Mouse (Mus musculus) heart, postnatal 0 days (tissue): Measurements from ENCODE around the gene Ndufa4l2. TPM values are rescaled to one million over a fixed set of nuclear protein-coding genes. Genes with fewer than 3 reads are reported as not detected.

Experiments used
- ATAC-seq: fragments of 200-750 bp; cut with Nextera tagmentation; 2 replicates; pipeline ENCODE4 v1.8.0; 2017; ENCODE audit warnings: low read depth, moderate number of reproducible peaks, moderate library complexity; ENCODE audit not compliant: insufficient read depth
- DNase-seq: peaks from one replicate; pipeline ENCODE4 v3.0.0-alpha.2; 2016; ENCODE audit warnings: low spot score
- H3K27ac ChIP-seq: fragments of 300-500 bp; sonication (generic); 2 replicates; pipeline ENCODE4 v1.5.1; 2014; ENCODE audit warnings: low read depth, mild to moderate bottlenecking
- H3K27me3 ChIP-seq: fragments of 300-500 bp; sonication (generic); 2 replicates; pipeline ENCODE4 v1.6.1; 2014; ENCODE audit warnings: low read length, mixed read lengths; ENCODE audit not compliant: control insufficient read depth, insufficient read depth
- H3K36me3 ChIP-seq: fragments of 300-500 bp; sonication (generic); replicated peaks from 2 replicates; pipeline ENCODE4 v1.6.1; 2014; ENCODE audit warnings: low read length, mixed read lengths; ENCODE audit not compliant: control insufficient read depth, insufficient read depth
- H3K4me1 ChIP-seq: fragments of 300-500 bp; sonication (generic); 2 replicates; pipeline ENCODE4 v1.6.1; 2014; ENCODE audit warnings: antibody characterized with exemption; ENCODE audit not compliant: control insufficient read depth, insufficient read depth
- H3K4me2 ChIP-seq: fragments of 300-500 bp; sonication (generic); 2 replicates; pipeline ENCODE4 v1.6.1; 2014; ENCODE audit warnings: low read depth, mild to moderate bottlenecking, low read length, moderate library complexity
- H3K4me3 ChIP-seq: fragments of 300-500 bp; sonication (generic); 2 replicates; pipeline ENCODE4 v1.5.1; 2014; ENCODE audit warnings: low read depth, low read length
- H3K9ac ChIP-seq: fragments of 300-500 bp; sonication (generic); replicated peaks from 2 replicates; pipeline ENCODE4 v1.6.1; 2014; ENCODE audit warnings: low read depth, low read length, mixed read lengths
- H3K9me3 ChIP-seq: fragments of 300-500 bp; sonication (generic); replicated peaks from 2 replicates; pipeline ENCODE4 v1.6.1; 2016; ENCODE audit warnings: low read length; ENCODE audit not compliant: control insufficient read depth
- CTCF ChIP-seq: IDR thresholded peaks from 2 replicates; pipeline ENCODE4 v1.5.1; 2016; ENCODE audit warnings: antibody characterized with exemption, control low read depth, low read depth
- EP300 ChIP-seq: IDR thresholded peaks from 2 replicates; pipeline ENCODE4 v1.6.1; 2016; ENCODE audit warnings: antibody characterized with exemption, low read depth
- WGBS: fragments of 180-500 bp; shearing (Covaris S2); extraction: QIAGEN DNeasy Blood & Tissue Kit; methylation state at CpG from one replicate; pipeline ENCODE4 v1.1.7; 2014; 5-methylcytosine and 5-hydroxymethylcytosine counted together
- polyA plus RNA-seq: library from polyadenylated mRNA; unstranded; fragments of >200 nt; fragmentation: Nextera tagmentation; extraction: Ambion mirVana; gene quantifications from 2 replicates; pipeline ENCODE4 v1.2.1, GENCODE M21; 2015
- total RNA-seq: library from RNA; depleted of rRNA; stranded (reverse); fragments of >200 nt; gene quantifications from 2 replicates; pipeline ENCODE4 v1.2.3, GENCODE M21; 2014; ENCODE audit warnings: low replicate concordance

Ndufa4l2 gene
- total and polyA plus RNA-seq, 2 experiments from 2014 or later, result 46.4 to 68.3 TPM

- no peak for DNase-seq
- Histone ChIP-seq H3K9me3 (no peaks in the 10 kb centered on the region), H3K9ac (no peak overlapping the region), H3K4me3 (no peak overlapping the region), H3K4me1 (no peaks in the 10 kb centered on the region; the same call in 1 of the 2 replicates), H3K36me3 (0 out of 2 replicates have a peak, but pooled peaks cover 6% of the 10 kb centered on the region), H3K27me3 (peaks cover 5% of the 10 kb centered on the region; the same call in 1 of the 2 replicates), H3K27ac (no peak overlapping the region), H3K4me2 (no peak overlapping the region)
- 44% methylated on average over 13 of the region's 13 CpGs for WGBS
- no peak; the same call in 1 of the 2 replicates for ATAC-seq
- TF ChIP-seq EP300 (no peak), CTCF (no peak)
Observed at GRCm38 (mm10) chr10:127542084-127542483, 27.3 kb downstream of the Ndufa4l2 start.

GRCm38 (mm10) chr10:127542720-127543119 is 28.0 kb downstream of the Ndufa4l2 start:
- ATAC-seq (no peak), DNase-seq (no peak)
- Histone ChIP-seq H3K4me3 (no peak overlapping the region), H3K36me3 (0 out of 2 replicates have a peak, but pooled peaks cover 6% of the 10 kb centered on the region), H3K9me3 (no peaks in the 10 kb centered on the region), H3K27me3 (0 out of 2 replicates have a peak, but pooled peaks cover 4% of the 10 kb centered on the region), H3K4me1 (no peaks in the 10 kb centered on the region; the same call in 1 of the 2 replicates), H3K4me2 (no peak overlapping the region), H3K27ac (no peak overlapping the region), H3K9ac (no peak overlapping the region)
- TF ChIP-seq EP300, result no peak
- no peak for TF ChIP-seq CTCF
- WGBS, result 69% methylated on average over 6 of the region's 6 CpGs

- H3K4me1 ChIP-seq, result no peaks in the 10 kb centered on the region; the same call in 1 of the 2 replicates
- H3K4me3 ChIP-seq, result no peak overlapping the region
- DNase-seq (no peak), ATAC-seq (no peak)
- no peaks in the 10 kb centered on the region for H3K9me3 ChIP-seq
- 73% methylated on average over 3 of the region's 3 CpGs for WGBS
- 0 out of 2 replicates have a peak, but pooled peaks cover under 1% of the 10 kb centered on the region for H3K27me3 ChIP-seq
- 0 out of 2 replicates have a peak, but pooled peaks cover 6% of the 10 kb centered on the region for H3K36me3 ChIP-seq
- no peak overlapping the region for H3K4me2 ChIP-seq
- no peak for TF ChIP-seq EP300
- no peak for TF ChIP-seq CTCF
- no peak overlapping the region for H3K9ac ChIP-seq
- no peak overlapping the region for H3K27ac ChIP-seq
Observed at GRCm38 (mm10) chr10:127543916-127544315, 29.1 kb downstream of the Ndufa4l2 start.

GRCm38 (mm10) chr10:127544375-127544774 is 29.6 kb downstream of the Ndufa4l2 start:
- 0 out of 2 replicates have a peak, but pooled peaks cover 6% of the 10 kb centered on the region for H3K36me3 ChIP-seq
- no peaks in the 10 kb centered on the region for H3K9me3 ChIP-seq
- no peak overlapping the region for H3K4me2 ChIP-seq
- no peak overlapping the region for H3K27ac ChIP-seq
- no peak for ATAC-seq
- no peak overlapping the region for H3K9ac ChIP-seq
- no peak for DNase-seq
- H3K4me1 ChIP-seq, result no peaks in the 10 kb centered on the region; the same call in 1 of the 2 replicates
- no peaks in the 10 kb centered on the region for H3K27me3 ChIP-seq
- H3K4me3 ChIP-seq, result no peak overlapping the region
- TF ChIP-seq EP300 (no peak), CTCF (no peak)
- 86% methylated on average over 20 of the region's 20 CpGs for WGBS

GRCm38 (mm10) chr10:127546505-127546904 is 31.7 kb downstream of the Ndufa4l2 start:
- H3K4me1 ChIP-seq, result no peaks in the 10 kb centered on the region; the same call in 1 of the 2 replicates
- H3K4me2 ChIP-seq, result no peak overlapping the region
- peaks cover 6% of the 10 kb centered on the region; the same call in 1 of the 2 replicates for H3K36me3 ChIP-seq
- no peak overlapping the region for H3K4me3 ChIP-seq
- TF ChIP-seq EP300 (no peak), CTCF (peak; percentile 38)
- H3K9me3 ChIP-seq, result no peaks in the 10 kb centered on the region
- WGBS, result 84% methylated on average over 7 of the region's 7 CpGs
- ATAC-seq (no peak), DNase-seq (no peak)
- H3K9ac ChIP-seq, result no peak overlapping the region
- H3K27ac ChIP-seq, result no peak overlapping the region
- H3K27me3 ChIP-seq, result no peaks in the 10 kb centered on the region

GRCm38 (mm10) chr10:127548236-127548635 is 33.5 kb downstream of the Ndufa4l2 start:
- H3K9ac ChIP-seq, result no peak overlapping the region
- H3K27ac ChIP-seq, result no peak overlapping the region
- no peak for DNase-seq
- 91% methylated on average over 15 of the region's 15 CpGs for WGBS
- TF ChIP-seq CTCF (no peak), EP300 (no peak)
- no peaks in the 10 kb centered on the region for H3K27me3 ChIP-seq
- H3K4me3 ChIP-seq, result no peak overlapping the region
- no peaks in the 10 kb centered on the region for H3K4me1 ChIP-seq
- H3K36me3 ChIP-seq, result peaks cover 6% of the 10 kb centered on the region; the same call in 1 of the 2 replicates
- H3K9me3 ChIP-seq, result no peaks in the 10 kb centered on the region
- no peak for ATAC-seq
- no peak overlapping the region for H3K4me2 ChIP-seq
